Mouse (Mus musculus) gastrocnemius, postnatal 4 days (tissue): ENCODE measurements around the gene Sult2b1. TPM values are rescaled to one million over a fixed set of nuclear protein-coding genes. Genes with fewer than 3 reads are reported as not detected.

ENCODE experiments used
- DNase-seq, 2 experiments: peaks; one replicate each; pipeline ENCODE4 v3.0.0; 2021 to 2022; ENCODE audit warnings: low spot score in 2 of 2, mixed read lengths in 2 of 2
- total RNA-seq, 2 experiments: library from RNA; stranded (reverse); gene quantifications; 2 replicates each; pipeline ENCODE4 v1.2.3; 2021

Gene Sult2b1
- total RNA-seq, 2 experiments from 2014 or later: 0.60 TPM; not detected in 1

DNA sequence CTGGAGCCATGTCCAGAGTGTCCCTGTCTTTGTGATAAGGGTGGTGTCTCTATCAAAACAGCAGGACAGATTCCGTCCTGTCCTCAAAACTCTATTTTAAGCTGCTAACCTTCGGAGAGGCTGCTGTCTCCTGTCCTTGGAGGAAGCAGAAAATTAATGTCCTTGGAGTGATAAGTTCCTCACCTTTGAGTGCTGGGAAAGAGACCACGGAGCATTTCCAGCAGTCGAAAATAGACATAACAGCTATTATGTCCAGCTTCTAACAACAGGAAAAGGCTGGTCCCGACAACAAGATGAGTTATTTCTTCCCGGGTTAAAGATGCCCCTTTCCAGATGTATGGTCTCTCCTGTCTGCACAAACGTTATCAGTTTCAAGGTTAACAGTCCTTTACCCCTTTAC is 9.2 kb downstream of the Sult2b1 start:
- no peak for DNase-seq

DNA sequence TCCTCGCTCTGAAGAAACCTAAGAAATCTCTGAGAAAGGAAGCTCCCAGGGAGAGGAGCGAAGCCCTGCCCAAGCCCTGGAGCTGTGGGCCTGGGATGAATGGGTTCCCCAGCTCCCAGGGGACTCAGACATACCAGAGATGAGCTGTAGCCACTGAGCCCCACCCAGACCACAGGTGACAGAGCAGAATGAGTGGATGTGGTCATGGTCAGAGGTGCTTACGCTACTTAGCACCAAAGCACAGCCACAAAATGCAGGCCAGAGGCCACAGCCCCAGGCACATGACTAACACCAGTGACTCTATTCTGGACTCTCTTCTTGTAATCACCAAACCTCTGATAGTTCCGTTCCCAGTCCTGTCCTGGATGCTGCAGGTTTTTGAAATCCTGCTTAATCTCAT is 13.4 kb downstream of the Sult2b1 start:
- DNase-seq: no peak

DNA sequence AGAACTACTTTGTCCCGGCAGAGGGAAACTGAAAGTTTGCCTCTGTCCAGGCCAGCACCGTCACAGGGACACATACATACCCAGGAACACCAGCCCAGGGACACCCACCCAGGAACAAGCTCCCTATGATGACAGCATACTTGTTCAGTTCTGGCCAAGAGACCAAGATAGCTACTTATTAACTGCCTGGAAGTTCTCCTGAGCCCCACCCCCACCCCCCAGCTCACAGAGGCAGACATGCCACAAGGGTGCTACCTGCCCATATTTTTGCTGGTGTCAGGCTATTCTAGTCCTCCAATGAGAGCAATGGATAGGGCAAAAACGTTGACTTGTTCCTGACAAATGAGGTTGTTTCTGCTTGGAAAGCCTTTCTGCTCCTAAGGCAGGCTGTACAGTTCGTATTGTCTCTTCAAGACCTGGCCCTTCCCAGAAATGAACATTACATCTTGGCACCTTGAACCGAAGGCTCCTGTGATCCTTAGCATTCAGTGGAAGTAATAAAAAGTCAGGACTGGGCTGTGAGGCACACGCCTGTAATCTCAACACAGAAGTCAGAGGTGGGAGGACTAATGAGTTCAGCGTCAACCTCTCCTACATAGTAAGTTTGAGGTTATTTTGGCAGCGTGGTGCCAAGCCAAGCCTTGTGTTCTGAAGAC is 13.9 kb downstream of the Sult2b1 start:
- no peak for DNase-seq

DNA sequence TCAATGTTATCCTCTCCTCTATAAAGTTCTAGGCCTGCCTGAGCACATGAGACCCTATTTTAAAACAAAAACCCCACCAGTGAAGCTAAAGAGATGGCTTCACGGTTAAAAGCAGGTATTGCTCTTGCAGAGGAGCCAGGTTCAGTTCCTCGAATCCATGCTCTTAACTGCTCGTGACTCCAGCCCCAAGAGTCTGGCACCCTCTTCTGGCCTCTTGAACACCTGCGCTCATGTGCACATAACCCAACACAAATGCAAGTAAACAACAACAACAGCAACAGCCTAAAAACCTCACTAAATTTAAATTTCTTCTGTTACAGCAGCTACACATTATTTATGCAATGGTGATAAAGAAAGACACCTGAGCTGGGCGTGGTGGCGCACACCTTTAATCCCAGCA is 17.0 kb downstream of the Sult2b1 start:
- DNase-seq: no peak

DNA sequence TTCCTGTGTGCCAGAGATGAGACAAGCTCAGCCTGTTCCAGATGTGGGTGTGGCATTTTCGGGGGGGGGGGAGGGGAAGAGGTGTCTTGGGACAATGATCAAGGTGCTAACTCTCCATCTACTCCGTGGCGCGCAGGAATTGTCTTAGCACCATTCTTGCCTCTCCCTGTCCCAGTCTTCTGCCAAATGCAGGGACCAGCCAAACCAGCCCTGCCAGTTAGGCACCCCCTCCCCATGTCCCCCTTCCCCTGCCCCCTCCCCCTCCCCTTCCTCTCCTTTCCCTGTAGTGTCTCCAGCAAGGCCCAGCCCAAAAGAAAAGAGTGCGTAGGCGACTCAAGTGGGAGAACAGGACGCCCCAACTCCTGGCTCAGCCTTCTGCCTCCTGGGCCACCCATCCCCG is 17.7 kb downstream of the Sult2b1 start:
- DNase-seq: no peak

DNA sequence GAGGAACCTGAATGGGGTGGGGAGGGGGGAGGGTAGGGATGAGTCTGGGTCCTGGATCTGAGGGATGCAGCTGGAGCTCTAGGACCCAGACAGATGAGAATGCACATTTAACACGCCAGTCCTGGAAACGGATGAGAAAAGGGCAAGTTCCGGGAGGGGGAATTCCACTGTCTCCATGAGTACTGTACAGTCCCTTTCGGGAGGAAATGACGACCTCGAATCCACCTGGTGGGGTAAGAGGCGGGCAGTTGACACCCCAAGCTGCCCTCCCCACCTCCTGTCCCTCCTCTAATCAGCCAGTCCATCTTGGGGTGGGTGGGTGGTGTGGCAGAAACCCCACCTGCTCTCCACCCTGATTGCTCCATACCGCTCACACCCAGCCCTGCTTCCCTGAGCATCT is 18.5 kb downstream of the Sult2b1 start:
- no peak for DNase-seq

DNA sequence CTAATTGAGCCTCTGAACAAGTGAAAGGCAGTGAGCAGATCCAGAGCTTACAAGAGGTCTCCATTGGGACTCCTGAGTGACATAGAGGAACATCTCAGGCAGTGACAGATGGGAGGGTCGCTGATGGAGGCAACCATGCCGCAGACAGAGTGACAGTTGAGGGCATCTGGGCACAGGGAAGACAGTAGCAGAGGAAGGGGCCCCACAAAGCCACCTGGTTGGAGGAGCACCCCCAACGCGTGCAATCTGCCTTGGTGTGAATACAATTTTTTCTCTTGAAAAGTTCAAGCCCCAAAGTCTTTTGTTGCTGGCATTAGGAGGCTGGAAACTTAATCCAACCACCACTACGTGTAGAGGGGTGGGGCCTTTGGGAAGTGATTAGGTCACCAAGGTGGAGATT is 24.3 kb downstream of the Sult2b1 start:
- no peak for DNase-seq

DNA sequence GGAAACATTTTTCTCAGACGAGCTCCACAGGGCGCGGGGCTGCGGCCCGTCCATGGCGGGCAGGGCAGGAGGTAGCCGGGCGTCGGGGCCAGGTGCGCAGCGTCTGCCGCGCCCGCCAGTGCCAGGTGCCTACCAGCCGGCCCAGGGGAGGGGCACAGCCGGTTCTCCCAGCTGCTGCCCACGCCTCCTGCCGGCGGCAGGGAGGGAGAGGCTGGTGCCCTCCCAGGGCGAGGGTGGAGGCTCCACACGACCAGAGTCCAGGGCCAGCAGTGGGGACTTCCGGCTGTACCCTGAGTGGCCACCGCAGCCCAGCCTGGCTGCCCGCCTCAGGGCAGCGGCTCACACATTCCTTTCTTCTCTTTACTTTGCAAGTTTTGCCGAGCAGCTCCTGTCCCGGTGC is 25.1 kb downstream of the Sult2b1 start:
- no peak for DNase-seq

DNA sequence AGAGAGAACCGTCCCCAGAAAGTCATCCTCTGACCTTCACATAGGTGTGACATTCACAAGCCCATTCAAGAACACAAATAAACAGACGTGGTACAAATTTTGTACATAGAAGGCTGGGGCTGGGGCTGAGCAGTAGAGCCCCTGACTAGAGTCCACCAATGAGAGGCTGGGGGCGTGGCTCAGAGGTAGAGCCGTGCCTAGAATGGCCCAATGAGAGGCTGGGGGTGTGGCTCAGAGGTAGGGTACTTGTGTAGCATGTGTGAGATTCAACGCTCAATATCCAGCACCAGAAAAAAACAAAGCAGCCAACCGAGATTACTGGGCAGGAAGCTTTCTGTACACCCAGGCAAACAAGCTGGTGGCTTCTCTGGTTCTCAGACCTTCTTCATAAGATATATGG is 28.8 kb downstream of the Sult2b1 start:
- no peak for DNase-seq

DNA sequence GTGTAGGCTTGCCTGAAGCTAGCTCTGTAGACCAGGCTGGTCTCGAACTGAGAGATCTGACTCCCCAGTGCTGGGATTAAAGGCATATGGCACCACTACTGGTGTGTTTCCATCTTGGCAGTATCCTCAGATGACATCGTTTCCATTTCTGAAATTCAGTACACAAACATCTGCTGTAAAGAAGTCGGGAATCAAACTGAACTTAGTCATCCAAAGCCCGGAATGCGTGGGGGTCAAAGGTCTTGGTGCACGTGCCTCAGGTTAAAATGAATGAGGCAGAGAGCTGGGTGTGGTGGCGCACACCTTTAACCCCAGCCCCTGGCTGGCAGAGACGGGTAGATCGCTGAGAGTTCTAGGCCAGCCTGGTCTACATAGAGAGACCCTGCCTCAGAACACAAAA is 34.3 kb downstream of the Sult2b1 start:
- no peak for DNase-seq

DNA sequence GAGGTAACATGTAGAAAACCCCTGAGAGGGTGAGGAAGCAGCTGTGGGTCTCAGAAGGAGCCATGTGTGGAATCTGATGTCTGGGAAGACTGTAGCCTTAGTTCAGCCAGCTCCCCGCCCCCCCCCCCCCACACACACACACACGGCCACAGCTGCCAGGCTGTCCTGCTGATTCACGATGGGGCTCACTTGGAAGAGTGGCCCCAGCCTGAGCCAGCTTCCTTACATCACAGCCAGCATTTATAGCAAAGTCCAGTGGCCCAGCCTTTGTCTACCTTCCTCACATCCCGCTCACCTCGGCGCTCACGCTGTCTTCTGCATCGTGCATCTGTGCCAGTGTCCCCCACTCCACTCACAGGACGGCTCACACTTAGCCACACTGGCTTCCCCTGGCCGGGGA is 35.1 kb downstream of the Sult2b1 start:
- DNase-seq: no peak

DNA sequence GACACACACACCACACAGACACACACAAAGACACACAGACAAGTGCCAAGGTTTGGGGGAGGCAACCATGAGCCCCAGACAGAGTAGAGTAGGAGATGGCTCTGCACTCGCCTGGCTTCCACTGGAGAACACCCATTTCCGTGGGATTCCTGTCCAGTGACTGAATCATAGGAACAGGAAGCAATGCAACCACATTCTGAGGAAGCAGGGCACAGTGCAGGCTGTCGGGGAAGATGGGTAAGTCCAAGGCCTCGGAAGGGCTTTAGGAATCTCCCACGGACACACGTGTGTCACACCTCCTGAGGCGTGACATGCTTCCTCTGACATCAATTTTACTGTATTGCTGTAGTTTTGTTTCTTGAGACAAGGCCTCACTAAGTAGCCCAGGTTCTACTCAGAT is 36.4 kb downstream of the Sult2b1 start:
- DNase-seq: no peak

DNA sequence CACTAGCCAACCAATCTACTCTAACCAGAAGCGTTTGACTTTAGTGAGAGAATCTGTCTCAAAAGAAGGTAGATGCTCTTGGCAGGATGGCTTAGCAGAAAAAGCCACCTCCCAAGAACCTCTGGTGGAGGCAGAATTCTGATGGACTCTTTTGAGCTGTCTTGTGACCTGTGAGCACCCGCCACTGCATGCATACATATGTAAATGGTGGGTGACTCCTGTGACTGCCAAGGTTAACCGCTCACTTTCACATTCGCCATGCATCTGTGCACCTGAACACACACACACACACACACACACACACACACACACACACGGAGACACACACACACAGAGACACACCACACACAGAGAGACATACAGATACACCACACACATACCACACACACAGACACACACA is 37.0 kb downstream of the Sult2b1 start:
- no peak for DNase-seq

DNA sequence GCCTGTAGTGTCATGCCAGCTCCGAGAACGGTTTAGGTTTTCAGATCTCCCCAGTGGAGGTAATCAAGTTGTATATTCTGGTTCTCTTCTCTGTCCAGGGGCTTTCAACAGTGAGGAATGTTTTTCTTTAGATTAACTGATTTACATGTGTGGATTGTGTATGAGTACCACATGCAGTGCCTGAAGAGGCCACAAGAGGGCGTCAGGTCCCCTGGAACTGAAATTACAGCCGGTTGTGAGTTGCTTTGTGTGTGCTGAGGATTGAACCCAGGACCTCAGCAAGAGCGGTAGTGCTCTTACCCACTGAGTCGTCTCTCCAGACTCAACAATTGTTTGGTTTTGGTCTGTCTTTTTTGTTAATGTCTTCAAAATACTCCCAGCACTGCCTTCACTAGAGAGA is 38.0 kb downstream of the Sult2b1 start:
- DNase-seq: no peak

DNA sequence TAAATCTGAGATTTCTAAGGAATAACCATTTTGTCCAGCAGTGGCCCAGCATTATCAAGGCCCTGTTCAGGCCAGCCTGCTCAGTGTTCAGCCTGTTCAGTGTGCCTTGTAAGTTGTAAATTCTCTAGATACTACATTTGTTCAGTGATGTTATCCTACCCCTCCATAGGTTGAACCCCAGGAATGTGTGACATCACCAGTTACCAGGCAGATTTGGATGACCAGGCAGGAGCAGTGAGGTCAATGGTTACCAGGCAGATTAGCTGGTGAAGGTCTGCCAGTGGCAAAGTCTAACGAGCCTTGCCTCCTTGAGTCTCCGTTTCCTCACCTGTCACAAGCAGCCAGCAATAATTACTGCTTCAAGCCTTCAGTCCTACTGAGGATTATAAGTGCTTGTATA is 40.1 kb downstream of the Sult2b1 start:
- peak; percentile 65 to 85 for DNase-seq

DNA sequence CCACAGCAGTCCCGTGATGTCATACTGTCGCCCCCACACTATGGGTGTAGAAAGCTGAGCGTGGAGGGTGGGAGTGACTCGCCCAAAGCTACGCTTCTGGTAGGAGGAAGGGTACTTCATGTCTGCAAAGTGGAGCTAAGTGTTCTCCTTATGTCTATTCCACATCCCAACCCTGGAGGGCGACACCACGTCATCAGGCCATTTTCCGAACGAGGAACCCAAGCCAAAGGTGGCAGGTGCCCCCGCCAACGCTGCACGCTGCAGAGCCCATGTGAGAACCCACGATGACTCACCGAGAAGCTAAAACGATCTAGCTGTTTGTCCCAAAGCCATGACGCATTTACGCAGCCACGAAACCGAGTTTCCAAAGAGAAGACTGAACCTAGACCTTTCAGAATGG is 42.1 kb downstream of the Sult2b1 start:
- DNase-seq: no peak

DNA sequence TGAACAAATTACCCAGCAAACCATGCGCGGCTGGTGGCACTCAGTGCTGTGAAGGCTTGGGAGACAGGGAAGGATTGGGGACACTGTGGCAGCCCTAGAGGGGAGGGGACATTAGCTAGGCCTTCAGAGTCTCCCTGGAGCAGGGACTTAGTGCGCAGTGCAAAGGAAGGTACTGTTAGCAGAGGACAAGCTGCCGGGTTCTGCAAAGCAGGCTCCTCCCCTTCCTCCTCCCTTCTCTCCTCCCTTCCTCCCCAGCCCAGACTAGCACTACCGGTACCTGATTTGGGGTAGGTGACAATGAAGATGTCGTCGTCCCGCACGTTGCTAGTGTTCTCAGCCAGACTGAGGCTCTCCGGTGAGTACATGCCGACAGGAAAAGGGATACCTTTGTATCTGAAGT is 42.7 kb downstream of the Sult2b1 start:
- no peak for DNase-seq

DNA sequence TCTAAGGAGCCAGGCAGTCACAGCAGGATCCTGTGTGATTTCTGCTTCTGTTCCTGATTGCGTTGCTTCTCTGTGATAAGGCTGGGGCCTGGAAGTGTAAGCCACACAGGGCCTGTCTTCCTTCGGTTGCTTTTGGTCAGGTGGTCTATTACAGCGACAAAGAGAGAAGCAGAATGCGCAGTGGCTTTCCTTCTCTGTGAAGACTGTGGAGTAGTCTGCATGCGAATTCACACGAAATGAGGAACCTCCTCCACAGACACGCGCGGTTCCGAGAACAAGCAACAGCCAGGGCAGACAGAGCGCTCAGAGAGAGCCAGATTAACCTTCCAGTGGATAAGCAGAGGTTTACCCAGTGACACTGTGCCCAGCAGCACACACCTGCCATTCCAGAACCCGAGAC is 43.2 kb downstream of the Sult2b1 start:
- DNase-seq: no peak

DNA sequence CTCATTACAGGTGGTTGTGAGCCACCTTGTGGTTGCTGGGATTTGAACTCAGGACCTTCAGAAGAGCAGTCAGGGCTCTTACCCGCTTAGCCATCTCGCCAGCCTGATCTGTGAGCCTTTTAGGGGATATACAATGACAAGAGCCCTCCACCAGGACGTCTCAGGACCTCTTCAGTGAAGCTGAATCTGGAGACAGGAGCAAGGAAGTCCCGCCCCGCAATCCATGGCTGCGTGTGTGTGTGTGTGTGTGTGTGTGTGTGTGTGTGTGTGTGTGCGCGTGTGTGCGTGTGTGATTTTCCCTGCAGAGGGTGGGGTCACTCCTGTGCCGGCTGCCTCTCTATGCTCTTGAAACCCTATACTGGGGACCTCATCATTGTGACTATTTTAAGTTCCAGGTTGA is 44.6 kb downstream of the Sult2b1 start:
- no peak for DNase-seq

DNA sequence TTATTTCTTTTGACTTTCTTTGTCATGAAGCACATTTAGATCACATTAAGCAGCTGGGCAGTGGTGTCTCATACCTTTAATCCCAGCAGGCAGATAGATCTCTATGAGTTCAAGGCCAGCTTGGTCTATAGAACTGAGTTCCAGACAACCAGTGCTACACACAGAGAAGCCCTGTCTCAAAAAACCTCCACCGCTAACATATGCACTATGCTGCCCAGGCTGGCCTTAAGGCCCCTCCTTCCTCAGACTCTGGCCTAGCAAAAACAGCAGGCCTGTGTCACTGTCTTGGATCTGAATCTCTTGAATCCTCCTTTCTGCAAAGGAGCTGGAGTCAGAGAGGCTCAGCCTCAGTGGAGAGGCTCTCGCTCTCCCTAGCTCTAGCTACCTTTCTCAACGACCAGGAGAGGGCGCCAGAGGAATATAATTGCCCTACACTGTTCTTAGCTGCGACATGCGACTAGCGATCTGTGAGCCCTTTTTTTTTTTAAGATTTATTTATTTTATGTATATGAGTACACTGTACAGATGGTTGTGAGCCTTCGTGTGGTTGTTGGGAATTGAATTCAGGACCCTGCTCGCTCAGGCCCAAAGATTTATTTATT is 45.2 kb downstream of the Sult2b1 start:
- DNase-seq: peak in 1 of 2 experiments; percentile 78

DNA sequence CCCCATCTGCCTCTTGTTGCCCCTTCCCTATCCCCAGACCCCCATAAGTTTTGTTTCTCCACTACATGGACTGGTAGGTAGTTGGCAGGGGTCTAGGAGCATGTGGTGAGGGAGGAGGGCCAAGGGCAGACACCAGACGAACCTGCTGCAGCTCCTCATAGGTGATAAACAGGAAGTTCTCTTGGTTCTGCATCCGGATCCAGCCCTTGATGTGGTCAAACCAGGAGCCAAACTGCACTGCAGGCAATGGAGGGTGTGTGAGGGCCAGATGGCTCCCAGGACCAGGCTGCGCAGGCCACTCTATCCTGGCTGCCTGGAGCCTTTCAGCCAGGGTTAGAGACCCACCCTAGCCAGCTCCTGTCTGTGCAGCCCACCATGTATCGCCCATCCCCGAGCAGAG is 51.0 kb downstream of the Sult2b1 start:
- DNase-seq: no peak

DNA sequence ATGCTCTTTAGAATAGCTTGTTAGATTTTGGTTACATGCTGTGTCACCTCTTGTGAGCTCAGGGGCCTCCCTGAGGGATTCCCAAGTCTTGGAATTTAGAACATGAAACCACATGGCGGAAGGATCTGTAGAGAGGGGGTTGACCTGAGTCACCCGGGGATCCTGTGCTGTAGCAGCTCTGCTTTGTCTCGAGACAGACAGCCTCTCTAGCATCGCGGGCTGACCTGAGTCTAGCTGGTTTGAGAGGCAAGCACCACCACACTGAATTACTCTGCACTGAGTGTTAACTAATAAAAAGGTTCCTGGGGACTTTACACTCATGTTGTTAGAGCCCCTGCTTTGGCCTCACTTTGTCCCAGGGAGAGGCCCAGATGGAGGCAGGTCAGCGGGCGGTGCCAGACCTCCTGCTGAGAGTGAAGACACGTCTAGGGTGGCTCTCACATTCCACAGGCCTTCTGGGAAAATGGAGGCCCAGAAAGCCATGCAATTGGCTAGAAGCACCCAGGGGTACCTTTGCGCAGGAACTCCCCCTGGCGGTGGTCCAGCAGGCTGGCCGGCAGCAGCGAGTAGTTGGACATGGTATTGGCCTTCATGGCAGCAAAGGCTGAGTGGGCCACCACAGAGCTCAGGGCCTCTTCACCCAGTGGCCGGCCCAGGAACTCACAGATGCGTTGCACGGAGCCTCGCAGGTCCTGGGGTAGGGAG is 53.6 kb downstream of the Sult2b1 start:
- DNase-seq: no peak

DNA sequence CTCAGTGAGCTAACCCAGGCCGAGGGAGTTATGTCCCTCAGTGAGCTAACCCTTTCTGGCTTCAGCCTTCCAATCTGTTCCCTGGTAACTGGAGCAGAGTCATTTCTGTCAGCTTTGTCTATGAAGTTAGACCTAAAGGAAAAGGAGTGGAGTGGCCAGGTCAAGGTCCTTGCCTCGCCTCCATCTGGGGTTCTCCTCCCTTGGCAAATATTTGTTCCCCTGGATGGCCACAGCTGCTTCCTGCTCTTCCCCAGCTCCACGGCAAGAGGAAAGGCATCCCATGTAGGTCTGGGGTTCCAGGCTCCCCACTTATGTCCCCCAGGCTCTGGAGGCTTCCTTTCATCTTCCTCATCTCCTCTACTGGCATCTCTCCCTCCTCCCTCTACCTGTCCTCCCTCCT is 56.8 kb downstream of the Sult2b1 start:
- DNase-seq: no peak
